In genomic region chr11:101171721-101172433, GRCm38 (mm10) we compare ENCODE assay signal across 8 mouse cellular contexts. TPM values are rescaled to one million over a fixed set of nuclear protein-coding genes. Genes with fewer than 3 reads are reported as not detected.
DNase-seq lines count a peak whose midpoint lies in the region; ATAC-seq and TF ChIP-seq lines count a peak whose summit lies in the region.

No protein-coding gene starts in this region.

- H3K4me3 ChIP-seq in embryonic facial prominence, embryonic 13.5 days, result peak overlapping the region; percentile 76
- H3K4me3 ChIP-seq in heart, embryonic 12.5 days, result peak overlapping the region; percentile 73
- peak overlapping the region; percentile 77 for H3K4me3 ChIP-seq in kidney, embryonic 16.5 days (ENCODE audit: low read length)
- peak overlapping the region; percentile 47 for H3K4me3 ChIP-seq in liver, embryonic 13.5 days (replicated peaks)
- peak overlapping the region; percentile 99 for H3K4me3 ChIP-seq in myocyte

- no peak for ATAC-seq in embryonic facial prominence, embryonic 13.5 days (ENCODE audit: insufficient number of reproducible peaks, insufficient read depth, low FRiP score, low TSS enrichment, low read depth)
- peak; percentile 56 for ATAC-seq in heart, embryonic 12.5 days (ENCODE audit: insufficient number of reproducible peaks, low FRiP score)
- ATAC-seq in kidney, embryonic 16.5 days (ENCODE audit: low FRiP score, low TSS enrichment), result peak; percentile 59
- peak; percentile 37; the same call in 1 of the 2 replicates for ATAC-seq in liver, embryonic 13.5 days (ENCODE audit: low read depth)

- peaks cover 74% of the 10 kb centered on the region for H3K4me1 ChIP-seq in embryonic facial prominence, embryonic 13.5 days
- peaks cover 71% of the 10 kb centered on the region for H3K4me1 ChIP-seq in heart, embryonic 12.5 days (replicated peaks)
- H3K4me1 ChIP-seq in kidney, embryonic 16.5 days (ENCODE audit: insufficient read depth, low read length), result peaks cover 73% of the 10 kb centered on the region
- H3K4me1 ChIP-seq in liver, embryonic 13.5 days (replicated peaks), result peaks cover 74% of the 10 kb centered on the region

- H3ac ChIP-seq in myocyte (ENCODE audit: control insufficient read depth, insufficient read length), result no peak overlapping the region

- under 1% methylated on average over 31 of the region's 31 CpGs for WGBS in embryonic facial prominence, embryonic 13.5 days
- WGBS in heart, embryonic 12.5 days, result under 1% methylated on average over 31 of the region's 31 CpGs
- WGBS in kidney, embryonic 16.5 days, result under 1% methylated on average over 31 of the region's 31 CpGs
- under 1% methylated on average over 31 of the region's 31 CpGs for WGBS in liver, embryonic 13.5 days (ENCODE audit: insufficient replicate concordance)

- peak overlapping the region; percentile 92 for H3K4me2 ChIP-seq in embryonic facial prominence, embryonic 13.5 days
- H3K4me2 ChIP-seq in heart, embryonic 12.5 days, result peak overlapping the region; percentile 89
- H3K4me2 ChIP-seq in kidney, embryonic 16.5 days (replicated peaks; ENCODE audit: low read depth, low read length), result peak overlapping the region; percentile 96
- H3K4me2 ChIP-seq in liver, embryonic 13.5 days, result peak overlapping the region; percentile 72
- H3K4me2 ChIP-seq in myocyte (ENCODE audit: low read depth), result peak overlapping the region; percentile 100

- H3K27me3 ChIP-seq in embryonic facial prominence, embryonic 13.5 days, result peaks cover 78% of the 10 kb centered on the region
- H3K27me3 ChIP-seq in heart, embryonic 12.5 days (replicated peaks), result peaks cover 40% of the 10 kb centered on the region
- H3K27me3 ChIP-seq in kidney, embryonic 16.5 days (ENCODE audit: insufficient read depth, low read length), result peaks cover 27% of the 10 kb centered on the region
- H3K27me3 ChIP-seq in liver, embryonic 13.5 days, result peaks cover 100% of the 10 kb centered on the region
- H3K27me3 ChIP-seq in myocyte (ENCODE audit: control insufficient read depth, insufficient read depth, insufficient read length), result no peaks in the 10 kb centered on the region

- H3K9me3 ChIP-seq in embryonic facial prominence, embryonic 13.5 days, result no peaks in the 10 kb centered on the region
- H3K9me3 ChIP-seq in heart, embryonic 12.5 days (replicated peaks), result no peaks in the 10 kb centered on the region
- H3K9me3 ChIP-seq in kidney, embryonic 16.5 days (ENCODE audit: low read length), result no peaks in the 10 kb centered on the region
- H3K9me3 ChIP-seq in liver, embryonic 13.5 days (replicated peaks), result no peaks in the 10 kb centered on the region

- peaks cover 11% of the 10 kb centered on the region for H3K36me3 ChIP-seq in embryonic facial prominence, embryonic 13.5 days
- H3K36me3 ChIP-seq in heart, embryonic 12.5 days, result peaks cover 16% of the 10 kb centered on the region
- H3K36me3 ChIP-seq in kidney, embryonic 16.5 days (ENCODE audit: insufficient read depth, low read length), result peaks cover 10% of the 10 kb centered on the region
- H3K36me3 ChIP-seq in liver, embryonic 13.5 days, result 0 out of 2 replicates have a peak, but pooled peaks cover 10% of the 10 kb centered on the region
- peaks cover 12% of the 10 kb centered on the region for H3K36me3 ChIP-seq in myocyte (ENCODE audit: control insufficient read depth, insufficient read depth)

- peak overlapping the region; percentile 87 for H3K27ac ChIP-seq in embryonic facial prominence, embryonic 13.5 days
- H3K27ac ChIP-seq in heart, embryonic 12.5 days (ENCODE audit: poor library complexity, severe bottlenecking), result peak overlapping the region; percentile 89
- peak overlapping the region; percentile 94 for H3K27ac ChIP-seq in kidney, embryonic 16.5 days (ENCODE audit: low read length)
- no peak overlapping the region; the same call in 1 of the 2 replicates for H3K27ac ChIP-seq in liver, embryonic 13.5 days

- DNase-seq in A20 (ENCODE audit: low read depth, low spot score) (peak; percentile 92), adipocyte (ENCODE audit: low spot score) (peak; percentile 87)
- DNase-seq in liver, embryonic 13.5 days, result peak; percentile 50
- peak; percentile 28 to 43 for DNase-seq in thymus, postnatal 36 days

- peaks cover 24% of the 10 kb centered on the region for H3K79me2 ChIP-seq in myocyte (ENCODE audit: control insufficient read depth, insufficient read depth)

- H3K9ac ChIP-seq in embryonic facial prominence, embryonic 13.5 days, result peak overlapping the region; percentile 71
- peak overlapping the region; percentile 75 for H3K9ac ChIP-seq in heart, embryonic 12.5 days
- H3K9ac ChIP-seq in kidney, embryonic 16.5 days (replicated peaks; ENCODE audit: low read length), result peak overlapping the region; percentile 75
- no peak overlapping the region for H3K9ac ChIP-seq in liver, embryonic 13.5 days

- peak; percentile 92 for TF ChIP-seq POLR2A in myocyte (IDR thresholded peaks at IDR 0.05; ENCODE audit: insufficient read length, low read depth)

TF ChIP-seq in myocyte, 11 proteins besides CTCF, POLR2A, EP300 and RAD21:
- TF ChIP-seq E2F4 (IDR thresholded peaks at IDR 0.05; ENCODE audit: insufficient read depth), result peak; percentile 58
- TF ChIP-seq SRF (IDR thresholded peaks at IDR 0.05; ENCODE audit: control insufficient read depth, insufficient read length, low read depth), result no peak
- TF ChIP-seq MAX (IDR thresholded peaks at IDR 0.05; ENCODE audit: low read depth), result no peak
- no peak for TF ChIP-seq TCF3 (IDR thresholded peaks at IDR 0.05; ENCODE audit: insufficient read length, low read depth)
- TF ChIP-seq MYOD1 (IDR thresholded peaks at IDR 0.05; ENCODE audit: control insufficient read depth in 1 of 3, insufficient read length in 2 of 3, low read depth in 2 of 3), result no peak
- no peak for TF ChIP-seq TCF12 (IDR thresholded peaks at IDR 0.05; ENCODE audit: insufficient read depth, poor library complexity, severe bottlenecking)
- peak; percentile 93 for TF ChIP-seq POLR2AphosphoS2 (IDR thresholded peaks at IDR 0.05; ENCODE audit: insufficient read length, low read depth)
TF ChIP-seq in myocyte: peak in this region for 2.

RNA-seq across cellular contexts. Expression of gene Plekhh3, which starts 0.7 kb away (rescaled TPM):
- 9.7 and 10.2 TPM in 2 replicates for polyA plus RNA-seq in embryonic facial prominence, embryonic 13.5 days (2015; fragmentation: Nextera tagmentation; extraction: Ambion mirVana)
- polyA plus RNA-seq in heart, embryonic 12.5 days (2016; fragmentation: Nextera tagmentation; extraction: Ambion mirVana), result 10.4 and 10.6 TPM in 2 replicates
- polyA plus RNA-seq in kidney, embryonic 16.5 days (2015; fragmentation: Nextera tagmentation; extraction: Ambion mirVana), result 18.7 and 19.2 TPM in 2 replicates
- polyA plus RNA-seq in liver, embryonic 13.5 days (2015; fragmentation: Nextera tagmentation; extraction: Ambion mirVana), result 1.0 and 1.1 TPM in 2 replicates
- 53.6 TPM for polyA plus RNA-seq in myocyte (2012; fragmentation: generic; extraction: Trizol)

RNA-seq across cellular contexts. Expression of gene Cntnap1, which starts 1.6 kb away (rescaled TPM):
- polyA plus RNA-seq in embryonic facial prominence, embryonic 13.5 days (2015; fragmentation: Nextera tagmentation; extraction: Ambion mirVana), result 0.50 and 1.2 TPM in 2 replicates
- 0.37 and 0.71 TPM in 2 replicates for polyA plus RNA-seq in heart, embryonic 12.5 days (2016; fragmentation: Nextera tagmentation; extraction: Ambion mirVana)
- polyA plus RNA-seq in kidney, embryonic 16.5 days (2015; fragmentation: Nextera tagmentation; extraction: Ambion mirVana), result 2.2 TPM in 2 replicates
- 0.09 and 0.12 TPM in 2 replicates for polyA plus RNA-seq in liver, embryonic 13.5 days (2015; fragmentation: Nextera tagmentation; extraction: Ambion mirVana)
- polyA plus RNA-seq in myocyte (2012; fragmentation: generic; extraction: Trizol), result 1.3 TPM

RNA-seq across cellular contexts. Expression of gene Ccr10, which starts 3.4 kb away (rescaled TPM):
- polyA plus RNA-seq in embryonic facial prominence, embryonic 13.5 days (2015; fragmentation: Nextera tagmentation; extraction: Ambion mirVana), result 0.15 and 0.27 TPM in 2 replicates
- polyA plus RNA-seq in heart, embryonic 12.5 days (2016; fragmentation: Nextera tagmentation; extraction: Ambion mirVana), result 0.15 and 0.36 TPM in 2 replicates
- polyA plus RNA-seq in kidney, embryonic 16.5 days (2015; fragmentation: Nextera tagmentation; extraction: Ambion mirVana), result 0.50 and 0.76 TPM in 2 replicates
- polyA plus RNA-seq in liver, embryonic 13.5 days (2015; fragmentation: Nextera tagmentation; extraction: Ambion mirVana), result not detected in 2 replicates
- polyA plus RNA-seq in myocyte (2012; fragmentation: generic; extraction: Trizol), result 0.56 TPM

RNA-seq across cellular contexts. Expression of gene Tubg2, which starts 16.2 kb away (rescaled TPM):
- 12.6 and 12.9 TPM in 2 replicates for polyA plus RNA-seq in embryonic facial prominence, embryonic 13.5 days (2015; fragmentation: Nextera tagmentation; extraction: Ambion mirVana)
- polyA plus RNA-seq in heart, embryonic 12.5 days (2016; fragmentation: Nextera tagmentation; extraction: Ambion mirVana), result 3.3 and 3.6 TPM in 2 replicates
- polyA plus RNA-seq in kidney, embryonic 16.5 days (2015; fragmentation: Nextera tagmentation; extraction: Ambion mirVana), result 4.2 and 4.5 TPM in 2 replicates
- polyA plus RNA-seq in liver, embryonic 13.5 days (2015; fragmentation: Nextera tagmentation; extraction: Ambion mirVana), result 0.29 and 0.37 TPM in 2 replicates
- 0.18 TPM for polyA plus RNA-seq in myocyte (2012; fragmentation: generic; extraction: Trizol)

RNA-seq across cellular contexts. Expression of gene Tubg1, which starts 52.1 kb away (rescaled TPM):
- polyA plus RNA-seq in embryonic facial prominence, embryonic 13.5 days (2015; fragmentation: Nextera tagmentation; extraction: Ambion mirVana), result 69.7 and 77.2 TPM in 2 replicates
- 77.3 and 78.8 TPM in 2 replicates for polyA plus RNA-seq in heart, embryonic 12.5 days (2016; fragmentation: Nextera tagmentation; extraction: Ambion mirVana)
- polyA plus RNA-seq in kidney, embryonic 16.5 days (2015; fragmentation: Nextera tagmentation; extraction: Ambion mirVana), result 98.1 and 98.2 TPM in 2 replicates
- 49.7 and 54.4 TPM in 2 replicates for polyA plus RNA-seq in liver, embryonic 13.5 days (2015; fragmentation: Nextera tagmentation; extraction: Ambion mirVana)
- polyA plus RNA-seq in myocyte (2012; fragmentation: generic; extraction: Trizol), result 87.5 TPM

Comparison
In these comparisons a context has a peak if more than half of its experiments do, and no peak if none do; other contexts are left out.
1. DNase-seq: peak in every context shown above with its lines; median percentile 92 in A20; 87 in adipocyte; 50 in liver, embryonic 13.5 days; 36 in thymus, postnatal 36 days.
2. H3K4me3 ChIP-seq: peak in every context shown above with its lines; median percentile 99 in myocyte; 77 in kidney, embryonic 16.5 days; 76 in embryonic facial prominence, embryonic 13.5 days; 73 in heart, embryonic 12.5 days; 47 in liver, embryonic 13.5 days.